Mouse (Mus musculus) embryonic fibroblast, embryonic 13.5 days (primary cell): ENCODE results near the gene Ccdc189.

ENCODE experiments used
- CTCF ChIP-seq: IDR thresholded peaks from 2 replicates; pipeline ENCODE4 v1.5.1; 2011; ENCODE audit warnings: mild to moderate bottlenecking, control low read depth, low read length, moderate library complexity, borderline replicate concordance; ENCODE audit not compliant: insufficient read depth
- POLR2A ChIP-seq: IDR thresholded peaks from 2 replicates; pipeline ENCODE4 v1.6.1; 2011; ENCODE audit warnings: low read depth, mild to moderate bottlenecking, control low read depth, low read length, moderate library complexity

DNA sequence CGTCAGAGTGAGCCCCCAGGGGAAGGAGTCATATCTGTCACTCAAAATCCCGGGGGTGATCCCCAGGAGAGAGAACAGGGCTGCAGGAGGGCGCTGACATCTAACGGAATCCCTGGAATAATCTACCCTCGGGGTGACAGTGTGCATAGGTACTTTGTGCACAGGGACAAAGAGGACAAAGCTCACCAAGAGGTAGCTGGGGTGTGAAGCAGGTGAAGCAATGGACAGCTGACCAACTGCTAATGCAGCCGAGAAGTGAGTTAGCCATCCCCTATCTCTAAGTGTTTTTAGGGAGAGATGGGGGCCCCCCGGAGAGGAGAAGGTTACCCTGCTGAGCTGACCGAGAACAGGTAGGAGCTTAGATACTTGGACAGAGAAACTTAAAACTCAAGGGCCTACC, 25.7 kb upstream of the Ccdc189 start:
- no peak for TF ChIP-seq POLR2A
- TF ChIP-seq CTCF: no peak
